Mouse (Mus musculus): ENCODE measurements around the gene Mup5.
"Not testable (repeated sequence)": the region's sequence is repeated elsewhere in the genome, so short reads cannot be mapped to it uniquely, and the experiment has no call there.

Mup5 gene

DNA sequence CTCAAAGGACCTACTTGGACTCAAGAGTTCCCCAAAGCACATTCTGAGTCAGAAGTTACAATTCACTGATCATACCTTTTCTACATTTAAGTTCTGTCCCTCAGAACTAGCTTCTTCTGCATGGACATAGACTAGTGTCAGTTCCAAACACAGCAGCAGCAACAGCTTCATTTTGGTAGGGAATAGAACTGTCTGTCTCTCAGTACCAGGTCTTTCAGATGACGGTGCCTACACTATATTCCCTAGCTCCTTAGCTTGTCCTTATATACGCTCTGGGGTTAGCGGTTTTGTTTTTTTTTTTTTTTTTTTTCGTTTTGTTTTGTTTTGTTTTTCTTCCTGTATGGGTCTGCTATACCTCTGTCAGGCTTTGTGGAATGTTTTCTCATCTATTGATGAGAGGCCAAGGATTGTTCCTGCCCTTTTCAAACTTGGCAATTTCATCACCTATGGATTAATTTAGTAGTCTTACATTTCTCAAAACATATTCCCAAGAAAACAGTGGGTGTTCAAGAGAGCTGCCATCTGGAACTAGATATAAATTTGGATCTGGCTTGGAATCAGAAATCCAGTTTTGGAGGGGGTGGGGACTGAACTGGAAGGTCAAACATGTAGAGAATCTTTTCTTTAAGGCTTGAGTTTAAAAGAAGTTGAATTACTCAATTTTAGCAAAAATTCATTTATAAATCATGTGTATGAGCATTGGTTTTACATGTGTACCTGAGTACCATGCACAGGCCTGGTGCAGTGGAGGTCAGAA, at the start of gene Mup5:
Gene Mup5, minus strand, starts transcription at position 282 of the 757 bp plus-strand sequence.
- DNase-seq, result no peak

DNA sequence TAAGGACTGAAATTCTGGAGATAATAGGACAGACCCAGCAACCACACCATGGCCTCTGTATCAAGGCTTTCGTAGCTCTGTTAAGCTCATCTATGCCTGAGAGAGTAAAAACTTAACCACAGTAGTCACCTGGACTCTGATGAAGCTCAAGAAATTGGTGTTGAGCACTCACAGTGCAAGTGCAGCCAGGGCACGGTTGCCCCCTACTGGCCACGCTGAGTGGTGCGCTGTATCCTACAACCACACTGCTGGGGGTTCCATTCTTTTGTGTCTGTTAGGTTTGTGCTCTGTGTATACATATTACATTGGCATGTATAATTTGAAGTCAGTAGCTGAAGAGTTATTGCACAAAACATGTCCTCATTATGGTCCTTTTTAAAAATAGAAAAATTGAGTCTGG, 23.1 kb upstream of the Mup5 start:
- peak; percentile 8 for DNase-seq

DNA sequence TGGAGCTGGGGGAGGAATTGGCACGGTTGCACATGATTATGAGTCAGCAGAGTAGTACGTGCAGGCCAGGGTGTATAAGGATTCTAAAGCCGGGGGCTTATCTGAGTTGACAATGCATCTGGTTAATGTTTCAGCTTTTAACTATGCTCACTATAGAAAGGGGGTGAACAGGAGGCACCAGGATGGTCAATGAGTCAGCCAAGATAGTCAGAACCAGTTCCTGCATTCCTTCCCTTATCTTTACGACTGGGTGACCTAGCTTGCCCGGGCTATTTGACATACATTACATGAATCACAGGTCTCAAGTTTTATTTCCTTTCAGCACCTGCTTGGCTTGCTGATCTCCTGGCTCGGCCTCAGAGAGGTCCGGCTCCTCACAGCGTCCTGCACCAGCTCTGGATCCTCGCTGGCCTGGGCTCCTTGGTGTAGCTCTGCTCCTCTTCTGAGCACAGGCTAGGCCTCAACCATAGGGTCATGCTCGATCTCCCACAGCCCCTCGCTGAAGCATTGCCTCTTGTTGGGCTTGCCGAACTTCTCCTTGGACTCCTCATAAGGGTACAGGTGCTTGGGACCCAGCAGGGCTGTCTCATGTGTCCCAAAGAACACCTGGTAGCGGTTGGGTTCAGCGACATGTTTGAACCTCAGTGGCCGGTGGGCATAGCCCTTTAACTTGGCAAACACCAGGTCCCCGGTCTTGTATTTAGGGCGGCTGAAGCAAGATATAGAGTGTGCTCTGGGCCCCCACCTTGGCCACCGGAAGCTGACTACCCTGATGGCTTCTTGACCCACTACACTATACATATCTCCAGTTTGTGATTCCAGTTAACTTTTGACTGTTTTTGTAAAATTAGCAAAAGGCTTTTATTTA, 21.0 kb upstream of the Mup5 start:
- DNase-seq, result peak; percentile 9

DNA sequence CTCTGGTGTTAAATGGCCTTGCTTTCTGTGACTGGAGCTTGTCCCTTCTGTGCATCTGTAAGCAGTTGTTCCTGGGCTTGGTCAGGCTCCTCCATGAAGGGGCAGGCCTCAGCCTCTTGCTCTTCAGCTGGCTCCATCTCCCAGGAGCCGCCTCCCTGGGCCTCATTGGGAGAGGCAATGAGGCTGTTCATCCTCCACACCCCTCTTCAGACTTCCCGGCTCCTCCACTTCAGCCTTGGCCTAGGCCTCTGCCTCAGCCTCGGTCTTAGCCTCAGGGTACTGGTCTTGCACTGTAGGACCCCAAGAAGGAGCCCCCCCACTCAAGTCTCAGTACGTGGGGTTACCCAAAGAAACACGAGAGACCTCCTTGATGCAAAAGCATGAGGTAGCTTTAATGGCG, 20.3 kb upstream of the Mup5 start:
- DNase-seq, result no peak

DNA sequence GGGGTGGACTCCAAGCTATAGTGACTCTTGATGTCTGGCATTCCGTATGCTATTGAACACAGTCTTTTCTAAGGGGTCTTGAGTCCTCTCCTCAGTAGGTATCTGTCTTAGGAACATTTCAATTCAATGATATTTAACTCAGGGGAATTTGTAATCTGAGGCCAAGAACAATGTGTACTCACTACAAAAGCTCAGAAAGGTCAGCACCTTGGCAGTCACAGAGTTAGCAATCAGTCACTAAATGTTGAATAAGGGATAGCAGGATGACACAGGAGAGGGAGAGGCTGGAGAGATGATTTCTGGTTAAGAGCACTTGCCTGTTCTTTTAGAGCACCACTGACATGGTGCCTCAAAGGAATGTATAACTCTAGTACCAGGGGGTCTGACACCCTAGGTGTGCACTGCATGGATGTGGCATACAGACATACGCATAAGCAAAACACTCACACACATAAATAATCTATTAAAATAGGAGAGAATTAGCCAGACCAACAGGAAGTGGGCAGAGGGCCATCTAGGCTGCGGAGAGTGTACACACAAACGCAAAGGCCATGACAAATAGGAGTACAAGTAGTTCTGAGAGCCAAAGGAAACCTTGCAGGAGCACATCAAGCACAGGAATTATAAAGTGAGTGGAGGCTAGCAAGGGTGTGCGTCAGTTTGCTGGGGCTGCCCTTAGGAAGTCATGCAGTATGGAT, 9.9 kb upstream of the Mup5 start:
- no peak for DNase-seq

DNA sequence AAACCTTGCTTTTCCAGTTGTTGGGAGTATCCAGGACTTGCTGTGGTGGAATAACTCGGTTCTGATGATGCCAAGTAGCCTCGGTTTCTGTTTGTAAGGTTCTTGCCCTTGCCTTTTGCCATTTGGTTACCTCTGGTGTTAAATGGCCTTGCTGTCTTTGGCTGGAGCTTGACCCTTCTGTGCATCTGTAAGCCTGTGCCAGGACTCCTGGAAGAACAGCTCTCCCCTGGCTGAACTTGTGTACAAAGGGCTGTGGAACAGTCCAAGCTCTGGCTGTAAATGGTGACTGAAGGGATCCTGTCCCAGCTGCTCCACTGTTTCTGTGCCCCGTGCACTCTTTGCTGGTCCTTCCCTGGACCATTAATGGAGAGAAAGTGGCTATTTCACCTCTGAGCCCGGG, 5.8 kb downstream of the Mup5 start:
- no peak for DNase-seq

DNA sequence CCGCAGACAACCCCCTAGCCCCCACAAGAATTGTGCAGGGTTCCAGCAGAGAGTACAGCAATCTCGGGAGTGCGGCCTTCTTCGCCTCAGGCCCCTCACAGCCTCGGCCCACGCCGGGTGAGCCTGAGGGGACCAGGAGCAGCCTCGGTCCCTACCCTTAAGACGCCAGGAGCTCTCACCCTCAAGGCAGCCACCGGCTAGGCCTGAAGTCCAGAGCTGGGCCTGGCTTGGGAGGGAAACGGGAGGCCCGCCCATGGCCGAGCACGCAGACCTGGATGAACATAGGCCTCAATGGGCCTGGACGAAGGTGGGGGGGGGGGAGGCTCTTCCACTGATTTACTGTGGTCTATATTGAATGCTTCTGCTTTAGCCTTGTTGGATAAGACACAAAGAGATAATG, 11.8 kb downstream of the Mup5 start:
- DNase-seq, result no peak

DNA sequence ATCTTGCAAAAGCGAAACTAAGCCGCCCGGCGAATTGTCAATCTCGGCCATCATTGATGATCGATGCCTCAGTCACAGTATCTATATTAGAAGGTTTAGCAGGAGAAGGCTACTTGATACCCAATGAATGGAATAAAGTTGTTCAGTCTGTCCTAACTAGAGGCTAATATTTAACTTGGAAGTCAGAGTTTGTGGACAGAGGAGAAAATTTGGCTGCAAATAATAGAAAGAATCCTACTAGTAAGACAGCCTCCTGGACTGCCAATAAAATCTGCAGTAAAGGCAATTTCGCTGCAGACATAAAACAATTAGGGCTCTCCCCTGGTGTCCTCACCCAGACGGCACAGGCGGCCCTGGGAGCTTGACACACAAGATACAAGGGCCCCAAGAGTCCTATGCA, 12.5 kb downstream of the Mup5 start:
- not testable (repeated sequence) for DNase-seq

DNA sequence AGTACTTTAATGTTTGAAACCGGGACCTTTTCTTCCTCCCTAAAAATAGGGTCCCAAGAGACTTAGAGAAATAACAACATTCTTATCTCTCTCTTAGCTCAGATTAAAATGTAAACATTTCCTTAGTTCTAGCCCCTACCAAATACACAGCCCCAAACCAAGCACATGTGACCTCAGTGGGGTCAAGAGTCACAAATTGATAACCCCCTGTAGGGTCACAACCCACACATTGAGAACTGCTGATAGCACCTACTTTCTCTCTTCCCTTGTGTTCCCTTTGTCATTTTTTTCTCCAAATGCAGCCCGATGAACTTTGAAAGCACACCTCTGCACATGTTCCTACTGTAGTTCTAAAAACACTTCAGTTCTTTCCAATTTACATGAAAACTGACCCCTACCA, 19.4 kb downstream of the Mup5 start:
- no peak for DNase-seq

DNA sequence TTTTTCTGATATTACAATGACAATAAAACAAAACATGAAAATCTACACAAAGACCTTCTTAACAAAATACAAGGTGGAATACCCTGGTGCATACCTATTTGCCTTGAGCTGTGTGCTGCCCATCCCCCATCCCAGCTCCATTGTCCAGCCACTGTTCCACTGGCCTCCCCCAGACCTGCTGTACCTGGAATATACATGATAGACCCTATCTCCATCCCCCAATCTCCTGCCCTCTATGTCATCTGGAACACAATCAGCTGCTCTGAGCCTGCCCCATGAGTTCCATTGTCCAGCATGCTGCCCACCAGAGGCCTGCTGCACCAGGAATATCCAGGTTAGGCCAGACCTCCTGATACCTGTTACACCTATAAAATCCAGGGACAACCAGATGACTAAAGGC, 21.6 kb downstream of the Mup5 start:
- no peak for DNase-seq

DNA sequence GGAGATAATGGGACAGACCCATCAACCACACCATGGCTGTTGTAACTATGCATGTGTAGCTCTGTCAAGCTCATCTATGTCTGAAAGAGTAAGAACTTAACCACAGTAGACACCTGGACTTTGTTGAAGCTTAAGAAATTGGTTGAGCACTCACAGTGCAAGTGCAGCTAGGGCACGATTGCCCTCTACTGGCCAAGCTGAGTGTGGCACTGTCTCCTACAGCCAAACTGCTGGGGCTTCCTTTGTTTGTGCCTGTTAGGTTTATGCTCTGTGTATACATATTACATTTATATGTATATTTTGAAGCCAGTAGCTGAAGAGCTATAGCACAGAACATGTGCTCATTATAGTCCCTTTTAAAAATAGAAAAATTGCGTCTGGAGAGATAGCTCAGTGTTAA, 23.8 kb downstream of the Mup5 start:
- peak; percentile 21 for DNase-seq

DNA sequence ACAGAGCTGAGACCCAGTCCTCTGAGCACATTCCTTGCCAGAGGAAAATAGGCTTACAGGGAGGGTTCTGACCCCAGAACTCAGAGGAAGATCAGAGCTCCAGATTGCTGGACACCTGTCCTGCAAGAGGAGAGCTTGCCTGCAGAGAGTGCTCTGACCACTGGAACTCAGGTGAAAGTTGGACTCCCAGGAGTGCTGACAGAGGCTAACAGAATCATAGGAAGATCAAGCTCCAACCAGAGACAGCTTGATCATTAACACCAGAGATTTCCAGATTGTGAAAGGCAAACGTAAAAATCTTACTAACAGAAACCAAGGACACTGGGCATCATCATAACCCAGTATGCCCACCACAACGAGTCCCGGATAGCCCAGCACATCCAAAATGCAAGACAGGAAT, 26.1 kb downstream of the Mup5 start:
- DNase-seq, result not testable (repeated sequence)

DNA sequence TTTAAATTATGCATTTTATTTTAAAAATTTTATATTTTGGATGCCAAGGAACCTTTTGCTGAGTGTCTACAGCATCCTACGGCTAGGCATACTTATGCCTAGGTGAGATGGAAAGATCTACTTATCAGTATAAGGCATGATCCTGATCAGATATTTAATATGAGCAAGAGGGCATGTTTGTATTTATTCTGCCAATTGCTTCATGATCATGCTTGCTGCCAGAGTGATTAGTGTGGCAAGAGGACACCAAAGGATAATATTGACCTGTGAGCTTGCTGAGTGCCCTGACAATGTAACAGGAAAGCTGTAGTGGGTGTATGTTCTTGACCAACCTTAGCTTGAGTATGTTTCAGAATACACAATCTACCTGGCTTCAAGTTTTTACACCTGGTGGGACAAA, 45.3 kb downstream of the Mup5 start:
- DNase-seq, result not testable (repeated sequence)

DNA sequence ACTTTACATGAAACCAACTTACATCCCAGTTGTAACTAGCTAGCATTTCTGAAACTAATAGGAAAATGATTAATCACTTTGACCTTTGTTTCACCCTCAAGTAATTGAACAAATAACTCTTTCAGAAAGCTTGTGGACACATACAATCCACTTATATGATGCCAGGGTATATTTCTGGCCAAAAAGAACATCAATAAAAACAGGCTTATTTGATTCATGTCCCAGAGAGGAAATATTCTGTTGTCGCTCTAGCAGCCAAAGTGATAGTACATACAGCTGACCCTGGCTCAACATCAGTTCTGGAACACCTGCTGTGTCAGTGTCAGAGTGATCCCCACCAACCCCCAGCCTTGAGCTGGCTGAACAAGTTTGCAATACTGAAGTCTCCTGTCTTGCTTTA, 50.8 kb downstream of the Mup5 start:
- not testable (repeated sequence) for DNase-seq

DNA sequence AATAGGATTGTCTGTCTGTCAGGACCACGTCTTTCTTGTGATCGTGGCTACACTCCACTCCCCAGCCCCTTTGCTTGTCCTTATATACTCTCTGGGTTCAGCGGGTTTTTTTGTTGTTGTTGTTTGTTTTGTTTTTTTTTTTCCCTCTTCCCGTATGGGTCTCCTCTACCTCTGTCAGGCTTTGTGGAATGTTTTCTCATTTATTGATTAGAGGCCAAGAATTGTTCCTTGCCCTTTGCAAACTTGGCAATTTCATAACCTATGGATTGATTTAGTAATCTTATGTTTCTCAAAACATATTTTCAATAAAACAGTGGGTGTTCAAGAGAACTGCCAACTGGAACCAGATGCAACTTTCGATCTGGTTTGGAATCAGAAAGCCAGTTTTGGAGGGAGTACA, 52.9 kb downstream of the Mup5 start, which contains the start of gene Mup19:
Gene Mup19, minus strand, starts transcription at position 101 of the 400 bp plus-strand sequence.
- DNase-seq, result not testable (repeated sequence)

Data from liver (tissue).